Mouse (Mus musculus) cerebellum, adult 18-20 months (tissue): Measurements from ENCODE around the gene Tbx2.

Experiments used
- DNase-seq, 2 experiments: peaks; one replicate each; pipeline ENCODE4 v3.0.0; 2021

The Tbx2 gene

GRCm38 (mm10) chr11:85889730-85890562, 57.6 kb downstream of the Tbx2 start:
- no peak for DNase-seq

- DNase-seq = peak in 1 of 2 experiments; percentile 19
Observed at GRCm38 (mm10) chr11:85890563-85890845, 58.2 kb downstream of the Tbx2 start.

GRCm38 (mm10) chr11:85891010-85891691, 58.8 kb downstream of the Tbx2 start:
- no peak for DNase-seq
